Mouse (Mus musculus): ENCODE measurements around the gene Ctnnbip1.

GRCm38 (mm10) chr4:149477078-149477477 is 41.0 kb upstream of the Ctnnbip1 start, which contains the start of gene Tmem274:
- TF ChIP-seq POLR2A (IDR thresholded peaks at IDR 0.05; ENCODE audit: extremely low read depth, insufficient read depth, low read length) (no peak), CTCF (IDR thresholded peaks at IDR 0.05; ENCODE audit: extremely low read depth, insufficient read depth, low read length) (no peak)

Measured in cortical plate, adult 2 months (tissue).